Mouse (Mus musculus) midbrain, embryonic 14.5 days (tissue): ENCODE results near the gene Oas1h. TPM values are rescaled to one million over a fixed set of nuclear protein-coding genes. Genes with fewer than 3 reads are reported as not detected.

Source experiments
- ATAC-seq: fragments of 200-750 bp; cut with Nextera tagmentation; 2 replicates; pipeline ENCODE4 v1.8.0; 2017; ENCODE audit warnings: moderate number of reproducible peaks, moderate library complexity; ENCODE audit not compliant: low FRiP score, low TSS enrichment
- DNase-seq: peaks from one replicate; pipeline ENCODE4 v3.0.0-alpha.2; 2015
- H3K27ac ChIP-seq: fragments of 300-500 bp; sonication (generic); replicated peaks from 2 replicates; pipeline ENCODE4 v1.5.1; 2014; ENCODE audit warnings: mild to moderate bottlenecking, low read depth, low read length, moderate library complexity
- H3K27me3 ChIP-seq: fragments of 300-500 bp; sonication (generic); 2 replicates; pipeline ENCODE4 v1.6.1; 2014; ENCODE audit warnings: low read length, control low read depth, mixed read lengths; ENCODE audit not compliant: control insufficient read depth, insufficient read depth
- H3K36me3 ChIP-seq: fragments of 300-500 bp; sonication (generic); 2 replicates; pipeline ENCODE4 v1.6.1; 2014; ENCODE audit warnings: low read length, control low read depth; ENCODE audit not compliant: control insufficient read depth, insufficient read depth
- H3K4me1 ChIP-seq: fragments of 300-500 bp; sonication (generic); 2 replicates; pipeline ENCODE4 v1.6.1; 2014; ENCODE audit warnings: mild to moderate bottlenecking, antibody characterized with exemption, low read length, control low read depth; ENCODE audit not compliant: control insufficient read depth, insufficient read depth
- H3K4me2 ChIP-seq: fragments of 300-500 bp; sonication (generic); 2 replicates; pipeline ENCODE4 v1.6.1; 2014; ENCODE audit warnings: mild to moderate bottlenecking, low read length, moderate library complexity
- H3K4me3 ChIP-seq: fragments of 300-500 bp; sonication (generic); replicated peaks from 2 replicates; pipeline ENCODE4 v1.5.1; 2014; ENCODE audit warnings: low read depth, low read length
- H3K9ac ChIP-seq: fragments of 300-500 bp; sonication (generic); replicated peaks from 2 replicates; pipeline ENCODE4 v1.6.1; 2014; ENCODE audit warnings: mild to moderate bottlenecking, low read length, moderate library complexity
- H3K9me3 ChIP-seq: fragments of 300-500 bp; sonication (generic); 2 replicates; pipeline ENCODE4 v1.6.1; 2016; ENCODE audit warnings: low read length, control low read depth, mixed read lengths; ENCODE audit not compliant: control insufficient read depth
- WGBS: fragments of 180-500 bp; shearing (Covaris S2); extraction: QIAGEN DNeasy Blood & Tissue Kit; methylation state at CpG from one replicate; pipeline ENCODE4 v1.1.7; 2014; 5-methylcytosine and 5-hydroxymethylcytosine counted together
- polyA plus RNA-seq: library from polyadenylated mRNA; unstranded; fragments of >200 nt; fragmentation: Nextera tagmentation; extraction: Ambion mirVana; gene quantifications from 2 replicates; pipeline ENCODE4 v1.2.1, GENCODE M21; 2014

Gene Oas1h
- polyA plus RNA-seq, 1 experiment from 2014 or later = not detected

- no peaks in the 10 kb centered on the region for H3K36me3 ChIP-seq
- H3K27ac ChIP-seq = no peak overlapping the region
- H3K4me2 ChIP-seq = no peak overlapping the region
- DNase-seq (peak; percentile 65), ATAC-seq (no peak)
- no peaks in the 10 kb centered on the region for H3K27me3 ChIP-seq
- WGBS = 7% methylated on average over 8 of the region's 8 CpGs
- H3K9ac ChIP-seq = no peak overlapping the region
- H3K9me3 ChIP-seq = no peaks in the 10 kb centered on the region
- no peak overlapping the region for H3K4me3 ChIP-seq
- 0 out of 2 replicates have a peak, but pooled peaks cover 5% of the 10 kb centered on the region for H3K4me1 ChIP-seq
These were observed 24.3 kb upstream of the Oas1h start for GRCm38 (mm10) chr5:120836731-120837585.

GRCm38 (mm10) chr5:120844713-120845112, 16.5 kb upstream of the Oas1h start:
- no peak overlapping the region for H3K27ac ChIP-seq

GRCm38 (mm10) chr5:120847067-120847466, 14.2 kb upstream of the Oas1h start, which contains the start of gene Oas1f:
Gene Oas1f, plus strand, starts transcription at chr5:120847367.
- Histone ChIP-seq H3K4me3 (no peak within 1 kb of the TSS), H3K27me3 (no peaks in the 10 kb centered on the region), H3K9ac (no peak within 1 kb of the TSS), H3K4me2 (no peak within 1 kb of the TSS), H3K4me1 (no peaks in the 10 kb centered on the region), H3K9me3 (no peaks in the 10 kb centered on the region), H3K36me3 (no peaks in the 10 kb centered on the region), H3K27ac (no peak within 1 kb of the TSS)
- DNase-seq = no peak
- ATAC-seq = no peak
- WGBS = 80% methylated on average over 4 of the region's 4 CpGs

More at GRCm38 (mm10) chr5:120844713-120845112, 16.5 kb upstream of the Oas1h start:
- WGBS = 86% methylated on average over 3 of the region's 3 CpGs
- Histone ChIP-seq H3K9me3 (no peaks in the 10 kb centered on the region), H3K9ac (no peak overlapping the region), H3K27me3 (no peaks in the 10 kb centered on the region), H3K36me3 (no peaks in the 10 kb centered on the region), H3K4me1 (no peaks in the 10 kb centered on the region), H3K4me3 (no peak overlapping the region), H3K4me2 (no peak overlapping the region)
- DNase-seq (peak; percentile 13), ATAC-seq (no peak)

GRCm38 (mm10) chr5:120849601-120850136, 11.6 kb upstream of the Oas1h start:
- H3K4me1 ChIP-seq = no peaks in the 10 kb centered on the region
- ATAC-seq (no peak), DNase-seq (peak; percentile 61)
- H3K27me3 ChIP-seq = no peaks in the 10 kb centered on the region
- H3K9ac ChIP-seq = no peak overlapping the region
- no peak overlapping the region for H3K27ac ChIP-seq
- peaks cover 8% of the 10 kb centered on the region; the same call in 1 of the 2 replicates for H3K9me3 ChIP-seq
- H3K4me2 ChIP-seq = no peak overlapping the region
- H3K36me3 ChIP-seq = no peaks in the 10 kb centered on the region
- H3K4me3 ChIP-seq = no peak overlapping the region
- WGBS = 67% methylated on average over 3 of the region's 3 CpGs

- 82% methylated on average over 2 of the region's 2 CpGs for WGBS
- Histone ChIP-seq H3K4me3 (no peak overlapping the region), H3K27me3 (no peaks in the 10 kb centered on the region), H3K27ac (no peak overlapping the region), H3K9me3 (peaks cover 6% of the 10 kb centered on the region; the same call in 1 of the 2 replicates), H3K4me1 (no peaks in the 10 kb centered on the region), H3K4me2 (no peak overlapping the region), H3K36me3 (no peaks in the 10 kb centered on the region), H3K9ac (no peak overlapping the region)
- ATAC-seq (no peak), DNase-seq (no peak)
These were observed 2.0 kb upstream of the Oas1h start for GRCm38 (mm10) chr5:120859241-120859640.

- Histone ChIP-seq H3K9me3 (no peaks in the 10 kb centered on the region), H3K27me3 (no peaks in the 10 kb centered on the region), H3K9ac (no peak overlapping the region), H3K36me3 (no peaks in the 10 kb centered on the region), H3K27ac (no peak overlapping the region), H3K4me3 (no peak overlapping the region), H3K4me1 (no peaks in the 10 kb centered on the region), H3K4me2 (no peak overlapping the region)
- WGBS = 69% methylated on average over 3 of the region's 3 CpGs
- DNase-seq (peak; percentile 6), ATAC-seq (no peak)
These were observed 4.2 kb downstream of the Oas1h start for GRCm38 (mm10) chr5:120865336-120865860.

GRCm38 (mm10) chr5:120869436-120870015, 8.3 kb downstream of the Oas1h start:
- no peaks in the 10 kb centered on the region for H3K36me3 ChIP-seq
- 83% methylated on average over 7 of the region's 7 CpGs for WGBS
- no peaks in the 10 kb centered on the region for H3K9me3 ChIP-seq
- H3K4me1 ChIP-seq = no peaks in the 10 kb centered on the region
- H3K9ac ChIP-seq = no peak overlapping the region
- no peaks in the 10 kb centered on the region for H3K27me3 ChIP-seq
- H3K4me2 ChIP-seq = no peak overlapping the region
- DNase-seq = no peak
- no peak overlapping the region for H3K27ac ChIP-seq
- H3K4me3 ChIP-seq = no peak overlapping the region
- ATAC-seq = no peak

GRCm38 (mm10) chr5:120870081-120870480, 8.9 kb downstream of the Oas1h start:
- ATAC-seq = no peak
- Histone ChIP-seq H3K27ac (no peak overlapping the region), H3K27me3 (no peaks in the 10 kb centered on the region), H3K4me2 (no peak overlapping the region), H3K36me3 (no peaks in the 10 kb centered on the region), H3K9ac (no peak overlapping the region), H3K4me3 (no peak overlapping the region), H3K4me1 (no peaks in the 10 kb centered on the region), H3K9me3 (no peaks in the 10 kb centered on the region)
- DNase-seq = no peak
- WGBS = 69% methylated on average over 3 of the region's 3 CpGs
